Mouse (Mus musculus): ENCODE measurements at regions not wholly inside any gene's neighbourhood (a gene's known extent, or its start where the extent isn't known, plus 50 kb on each side); places are given as distances from the start of the nearest gene placed in this dataset.

DNA sequence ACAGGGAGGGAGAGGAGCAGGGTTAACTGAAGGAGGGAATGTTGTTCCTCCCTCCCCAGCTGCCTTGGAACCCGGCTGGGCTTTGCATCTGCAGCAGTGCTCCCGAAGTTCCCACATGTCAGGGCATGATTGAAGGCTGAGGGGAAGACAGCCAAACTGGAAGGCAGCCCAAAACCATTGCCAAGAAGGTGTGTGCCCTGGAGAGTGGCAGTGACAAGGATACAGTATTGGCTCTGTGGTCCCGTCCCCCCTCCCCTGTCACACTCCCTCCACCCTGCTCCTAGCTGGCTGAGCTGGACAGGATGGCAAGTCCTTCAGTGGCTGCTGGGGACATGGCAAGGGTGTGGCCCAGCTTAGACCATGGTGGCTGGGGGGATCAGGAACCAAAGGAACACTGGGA, 79.1 kb downstream of the Cyp26b1 start:
- no peak for DNase-seq (ENCODE audit: low read depth, low spot score)

DNA sequence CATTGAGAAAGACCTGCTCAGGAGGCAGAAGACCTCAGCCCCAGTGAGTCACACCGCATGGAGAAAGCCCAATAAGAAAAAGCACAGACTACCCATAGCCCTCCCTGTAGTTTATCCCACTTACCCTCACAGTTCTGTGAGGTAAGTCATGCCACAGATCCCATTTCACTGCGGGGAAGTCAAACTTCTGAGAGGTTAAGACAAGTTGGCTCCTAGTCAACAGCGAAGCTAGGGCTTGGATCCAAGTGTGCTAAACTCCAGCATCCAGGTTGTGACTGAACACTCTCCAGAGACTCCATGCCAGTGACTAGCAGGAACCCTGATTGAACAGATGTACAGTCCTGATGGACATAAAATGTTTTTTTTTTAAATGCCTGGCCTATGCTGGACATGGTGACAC, 85.1 kb downstream of the Cyp26b1 start:
- DNase-seq (ENCODE audit: low read depth, low spot score): no peak

DNA sequence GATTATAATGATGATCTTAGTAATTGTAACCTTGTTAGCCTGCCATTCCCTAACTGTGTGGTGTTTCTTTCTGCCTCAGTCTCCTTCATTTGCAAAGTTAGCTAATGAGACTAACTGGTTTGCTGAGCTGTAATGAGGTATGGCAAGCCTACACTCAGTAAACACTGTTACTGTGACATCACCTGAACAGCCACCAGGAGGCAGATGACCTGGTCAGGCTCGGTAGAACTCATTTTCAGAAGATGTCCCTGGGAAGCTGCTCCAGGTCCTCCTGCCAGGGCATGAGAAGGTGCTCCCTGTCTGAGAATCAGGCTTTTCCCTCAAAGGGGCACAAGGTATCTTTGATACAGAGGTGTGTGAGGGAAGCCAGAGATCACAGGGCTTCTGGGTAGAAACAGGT, 87.0 kb downstream of the Cyp26b1 start:
- no peak for DNase-seq (ENCODE audit: low read depth, low spot score)

DNA sequence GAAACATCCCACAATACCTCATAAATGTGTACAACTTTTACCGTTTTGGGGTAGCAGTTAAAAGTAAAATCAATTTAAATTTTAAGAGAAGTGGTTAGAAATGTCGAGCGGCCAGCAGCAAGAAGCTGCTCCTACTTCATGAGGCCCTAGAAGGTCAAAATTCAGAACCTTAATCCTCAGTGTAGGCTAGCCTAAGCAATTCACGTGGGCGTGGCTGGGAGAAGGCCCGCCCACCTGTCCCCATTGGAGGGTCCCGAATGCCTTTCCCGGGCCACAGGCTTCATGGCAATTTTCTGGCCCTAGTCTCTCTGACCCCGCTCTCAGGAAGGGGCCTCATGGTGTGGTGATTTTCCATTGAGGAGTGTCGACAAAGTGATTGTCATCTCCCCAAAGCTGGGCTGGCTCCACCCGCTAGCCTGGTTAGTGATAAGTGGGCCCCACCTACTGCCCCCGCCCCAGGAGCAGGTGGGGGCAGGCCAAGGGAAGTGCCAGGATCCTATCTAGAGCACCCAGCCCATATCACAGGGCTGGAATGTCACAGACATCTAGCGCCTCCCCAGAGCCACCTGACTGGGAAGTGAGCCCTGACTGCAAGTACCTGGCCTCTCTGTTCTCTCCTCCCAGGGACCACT, 93.3 kb downstream of the Cyp26b1 start:
- no peak for DNase-seq (ENCODE audit: low read depth, low spot score)

DNA sequence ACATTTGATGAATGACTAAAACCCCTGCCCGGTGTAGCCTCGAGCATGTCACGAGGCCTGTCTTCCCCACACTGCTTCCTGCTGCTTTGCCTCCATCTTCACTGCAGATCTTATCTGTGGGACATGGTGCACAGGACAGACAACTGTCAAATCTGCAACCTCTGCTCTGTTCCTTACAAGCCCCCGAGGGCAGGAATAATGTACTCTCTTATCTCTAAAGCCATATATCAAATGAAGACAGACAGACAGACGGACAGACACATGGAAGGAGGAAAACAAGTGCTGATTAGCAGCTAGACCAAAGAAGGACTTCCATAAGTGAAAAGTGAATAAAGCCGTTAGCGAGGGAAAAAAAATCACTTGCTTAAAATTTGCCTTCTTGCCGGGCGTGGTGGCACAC, 95.6 kb downstream of the Cyp26b1 start:
- no peak for DNase-seq (ENCODE audit: low read depth, low spot score)

DNA sequence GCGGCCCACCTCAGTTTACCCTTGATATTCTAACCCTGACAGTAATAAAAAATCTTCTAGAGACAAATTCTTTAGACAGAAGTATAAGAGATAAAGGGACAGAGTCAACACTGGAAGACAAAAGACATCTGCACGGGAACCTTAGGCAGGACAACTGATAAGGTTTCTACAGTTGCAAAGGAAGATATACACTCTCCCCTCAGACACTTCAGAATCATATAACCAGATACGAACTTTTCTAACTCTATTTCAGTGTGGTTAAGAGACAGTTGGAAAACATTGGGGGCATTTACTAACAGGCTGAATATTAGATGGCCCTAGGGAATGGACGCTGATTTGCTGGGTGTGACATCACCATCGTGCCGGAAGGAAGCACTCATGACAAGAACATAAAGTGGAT, 100.0 kb downstream of the Cyp26b1 start:
- DNase-seq (ENCODE audit: low read depth, low spot score): no peak

DNA sequence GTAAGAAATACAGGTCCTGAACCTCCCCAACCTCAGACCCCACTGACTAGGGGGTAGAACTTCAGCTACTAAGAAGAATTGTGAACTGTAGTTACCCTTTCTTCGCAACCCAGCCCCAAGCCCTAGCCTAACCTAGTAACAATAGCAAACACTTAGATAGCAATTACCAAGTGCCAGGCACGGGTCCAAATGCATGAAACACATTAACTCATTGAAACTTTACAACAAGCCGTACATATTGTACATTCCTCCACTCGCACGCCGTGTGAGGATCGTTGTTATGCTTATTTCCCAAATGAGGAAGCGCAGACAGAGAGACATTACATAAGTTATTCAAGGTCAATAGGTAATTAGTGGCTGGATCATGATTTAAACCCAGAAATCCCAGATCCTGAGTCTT, 100.5 kb downstream of the Cyp26b1 start:
- DNase-seq (ENCODE audit: low read depth, low spot score): no peak

DNA sequence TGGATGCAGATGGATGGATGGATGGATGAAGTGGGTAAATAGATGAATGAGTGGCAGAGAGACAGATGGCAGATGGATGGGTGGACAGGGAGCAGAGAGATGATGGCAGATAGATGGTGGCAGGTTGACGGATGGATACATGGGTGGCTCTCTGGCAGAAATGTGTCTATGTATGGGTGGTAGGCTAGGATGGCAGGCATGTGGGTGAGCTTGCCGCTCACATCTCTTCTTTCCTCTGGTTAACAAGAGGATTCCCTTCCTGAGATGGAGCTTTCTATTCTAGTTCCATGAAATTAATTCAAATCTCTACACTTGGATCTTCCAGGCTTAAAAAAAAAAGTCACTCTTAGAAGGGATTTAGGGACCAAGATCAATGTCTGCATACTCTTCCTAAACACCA, 101.1 kb downstream of the Cyp26b1 start:
- DNase-seq (ENCODE audit: low read depth, low spot score): no peak

DNA sequence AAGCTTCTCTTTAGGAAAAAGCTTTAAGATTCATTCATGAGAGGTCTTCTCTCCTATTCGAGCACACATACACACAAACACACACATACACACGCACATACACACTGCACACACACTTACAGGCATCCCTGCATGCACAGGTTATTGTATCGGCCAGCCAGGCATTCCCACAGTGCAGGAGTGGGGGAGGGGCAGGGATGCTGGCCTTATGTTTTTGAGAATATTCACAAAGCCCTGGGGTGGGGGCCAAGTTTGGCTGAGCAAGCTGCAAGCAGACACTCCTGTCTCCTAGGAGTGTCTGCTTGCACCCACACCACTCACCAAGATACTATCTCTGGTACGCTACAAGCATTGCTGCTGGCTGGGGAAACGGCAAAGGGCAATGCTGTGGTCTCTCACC, 102.6 kb downstream of the Cyp26b1 start:
- no peak for DNase-seq (ENCODE audit: low read depth, low spot score)

DNA sequence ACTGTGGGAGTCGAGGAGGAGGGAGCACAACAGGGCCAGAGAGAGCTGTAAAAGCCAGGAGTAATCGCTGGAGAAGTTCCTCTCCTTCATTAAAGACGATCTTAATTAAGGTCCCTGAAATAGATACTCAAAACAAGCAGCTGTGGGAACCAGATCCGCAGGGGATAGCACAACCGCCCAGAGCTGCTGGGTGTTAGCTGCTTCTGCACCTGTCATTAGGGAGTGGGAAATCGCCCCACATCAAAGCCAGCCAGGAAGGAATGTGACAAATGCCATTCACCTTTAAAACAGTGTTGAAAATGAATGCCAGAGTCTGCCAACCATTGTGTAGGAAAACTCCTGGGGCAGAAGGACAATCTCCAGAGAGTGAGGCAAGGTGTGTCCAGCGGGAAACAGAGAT, 112.5 kb downstream of the Cyp26b1 start:
- no peak for DNase-seq (ENCODE audit: low read depth, low spot score)

DNA sequence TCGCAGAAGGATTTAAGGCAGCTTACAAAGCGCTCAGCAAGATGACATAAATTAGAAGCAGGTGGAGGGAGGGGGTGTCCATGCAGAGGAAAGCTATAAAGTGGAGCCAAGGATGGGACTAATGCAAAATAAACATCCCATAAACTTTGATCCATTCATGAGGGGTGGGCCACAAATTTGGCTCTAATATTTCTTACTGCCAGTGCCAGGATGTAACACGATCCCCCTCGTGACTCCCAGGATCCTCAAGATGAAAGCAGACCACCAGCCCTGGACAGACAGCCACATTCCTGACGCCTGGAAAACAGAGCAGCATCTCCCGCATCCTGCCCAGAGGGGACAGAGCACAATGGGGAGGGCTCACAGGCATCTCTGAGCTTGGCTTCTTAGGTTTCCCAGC, 116.6 kb downstream of the Cyp26b1 start:
- no peak for DNase-seq (ENCODE audit: low read depth, low spot score)

DNA sequence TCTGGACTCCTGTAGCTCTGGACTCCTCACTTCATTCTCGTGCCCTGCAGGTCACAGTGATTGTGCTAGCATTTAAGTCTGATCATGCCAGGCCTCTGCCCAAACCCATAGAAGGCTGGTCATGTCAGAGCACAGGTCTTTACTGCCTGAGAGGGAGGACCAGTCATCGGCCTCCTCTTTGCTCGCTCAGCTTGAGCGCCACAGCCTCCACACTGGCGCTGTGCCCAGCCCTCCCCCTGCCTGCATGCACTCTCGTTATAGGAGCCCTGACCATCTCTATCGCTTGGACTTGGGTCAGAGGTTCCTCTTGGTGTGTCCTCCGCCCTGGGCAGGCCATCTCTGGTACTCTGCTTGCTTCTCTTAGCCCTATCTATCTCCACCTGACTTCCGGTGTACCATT, 117.2 kb downstream of the Cyp26b1 start:
- no peak for DNase-seq (ENCODE audit: low read depth, low spot score)

DNA sequence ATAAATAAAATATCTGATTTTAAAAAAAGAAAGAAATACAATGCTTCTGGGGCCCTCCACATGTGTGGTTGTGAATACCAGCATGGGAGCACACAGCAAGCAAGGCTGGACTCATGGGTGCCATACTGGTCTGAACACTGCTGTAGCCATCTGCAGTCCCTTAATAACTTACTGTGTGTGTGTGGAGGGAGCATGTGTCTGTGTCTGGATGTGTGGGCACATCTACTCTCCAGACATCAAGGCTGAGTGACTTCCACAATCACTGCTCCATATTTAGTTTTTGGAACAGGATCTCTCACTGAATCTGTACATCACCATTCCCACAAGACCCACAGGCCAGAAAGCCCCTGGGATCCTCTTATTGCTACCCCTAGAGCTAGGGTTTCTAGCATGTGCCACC, 118.9 kb downstream of the Cyp26b1 start:
- no peak for DNase-seq (ENCODE audit: low read depth, low spot score)

DNA sequence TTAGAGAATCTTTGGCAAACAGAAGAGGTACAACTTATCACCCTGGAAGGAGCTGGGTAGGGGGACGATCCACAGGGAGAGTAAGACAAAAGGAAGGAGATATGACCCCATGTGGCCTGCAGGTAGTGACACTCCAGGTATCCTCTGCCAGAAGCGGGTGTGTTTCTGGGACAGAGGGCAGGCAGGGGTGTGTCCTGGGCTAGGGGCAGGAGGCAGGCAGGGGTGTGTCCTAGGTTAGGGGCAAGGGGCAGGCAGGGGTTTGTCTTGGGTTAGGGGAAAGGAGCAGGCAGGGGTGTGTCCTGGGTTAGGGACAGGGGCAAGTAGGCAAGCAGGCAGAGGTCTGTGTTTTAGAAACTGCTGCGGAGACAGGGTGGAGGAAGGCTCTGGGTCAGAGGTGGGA, 120.5 kb downstream of the Cyp26b1 start:
- no peak for DNase-seq (ENCODE audit: low read depth, low spot score)

DNA sequence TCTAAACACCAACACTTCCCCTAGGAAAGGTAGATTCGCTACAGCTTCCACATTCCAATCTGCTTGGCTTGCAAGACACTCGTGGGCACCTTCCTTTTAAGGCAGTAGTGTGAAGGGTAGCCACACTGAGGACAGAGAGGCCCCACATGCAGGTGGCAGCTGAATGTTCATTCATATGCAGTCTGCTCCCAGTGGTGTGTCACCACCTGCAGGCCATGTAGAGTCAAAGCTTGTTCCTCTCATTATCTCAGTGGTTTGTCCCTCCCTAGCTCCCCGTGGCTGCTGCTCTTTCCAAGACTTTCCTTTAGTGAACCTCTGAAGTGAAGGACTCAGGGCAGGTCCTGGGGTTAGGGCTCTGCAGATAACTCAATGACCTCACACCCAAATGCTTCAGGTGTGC, 121.4 kb downstream of the Cyp26b1 start:
- DNase-seq (ENCODE audit: low read depth, low spot score): no peak

DNA sequence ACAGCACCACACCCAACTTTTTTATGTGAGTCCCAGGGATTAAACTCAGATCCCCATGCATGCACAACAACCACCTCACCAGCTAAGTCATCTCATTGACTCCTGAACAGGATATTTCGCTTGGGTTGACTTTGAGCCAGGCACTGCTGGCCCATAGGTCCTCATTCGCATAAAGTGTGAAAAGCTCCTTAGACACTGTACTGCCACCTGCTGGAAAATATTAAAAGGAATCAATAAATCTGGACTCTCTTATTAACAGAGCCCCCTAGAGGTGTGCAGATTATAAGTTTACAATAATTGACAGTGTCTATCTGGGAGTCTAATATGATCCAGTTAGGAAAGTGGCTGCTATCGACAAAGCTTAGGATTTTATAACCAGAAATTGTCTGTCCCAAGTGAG, 126.4 kb downstream of the Cyp26b1 start:
- DNase-seq (ENCODE audit: low read depth, low spot score): no peak

DNA sequence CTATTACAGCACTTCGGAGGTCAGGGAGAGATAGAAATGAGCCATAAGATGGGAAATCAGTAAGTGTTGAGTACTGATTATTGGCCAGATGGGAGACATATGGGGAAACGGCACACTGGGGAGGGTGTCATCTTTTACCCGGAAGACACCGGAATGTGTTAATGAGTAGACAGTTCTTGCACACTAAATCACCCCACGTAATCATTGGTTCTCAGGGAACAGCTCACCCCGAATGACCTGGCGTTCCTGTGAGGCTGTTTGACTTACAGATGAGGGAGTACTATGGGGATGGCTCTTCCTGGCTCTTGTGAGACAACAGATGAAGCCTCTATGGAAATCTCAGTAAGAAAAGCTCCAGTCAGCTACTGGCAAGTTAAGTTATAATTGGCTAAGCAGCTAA, 127.5 kb downstream of the Cyp26b1 start:
- DNase-seq (ENCODE audit: low read depth, low spot score): no peak

DNA sequence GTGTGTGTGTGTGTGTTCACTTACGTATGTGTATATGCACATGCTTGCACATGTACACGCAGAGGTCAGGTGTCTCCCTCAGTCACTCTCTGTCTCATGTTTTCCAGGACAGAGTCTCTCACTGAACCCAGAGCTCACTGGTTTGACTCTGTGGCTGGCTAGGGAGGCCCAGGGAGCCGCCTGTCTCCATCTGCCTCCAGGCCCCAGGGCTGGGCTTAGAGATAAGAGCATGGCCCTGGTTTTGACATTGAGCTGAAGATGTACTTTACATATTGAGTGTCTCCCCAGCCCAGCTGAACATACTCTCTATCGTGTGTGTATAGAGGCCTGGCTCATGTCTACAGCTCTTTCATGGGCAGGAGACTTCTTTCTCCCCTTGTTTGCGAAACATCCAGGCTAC, 128.1 kb downstream of the Cyp26b1 start:
- DNase-seq (ENCODE audit: low read depth, low spot score): no peak

DNA sequence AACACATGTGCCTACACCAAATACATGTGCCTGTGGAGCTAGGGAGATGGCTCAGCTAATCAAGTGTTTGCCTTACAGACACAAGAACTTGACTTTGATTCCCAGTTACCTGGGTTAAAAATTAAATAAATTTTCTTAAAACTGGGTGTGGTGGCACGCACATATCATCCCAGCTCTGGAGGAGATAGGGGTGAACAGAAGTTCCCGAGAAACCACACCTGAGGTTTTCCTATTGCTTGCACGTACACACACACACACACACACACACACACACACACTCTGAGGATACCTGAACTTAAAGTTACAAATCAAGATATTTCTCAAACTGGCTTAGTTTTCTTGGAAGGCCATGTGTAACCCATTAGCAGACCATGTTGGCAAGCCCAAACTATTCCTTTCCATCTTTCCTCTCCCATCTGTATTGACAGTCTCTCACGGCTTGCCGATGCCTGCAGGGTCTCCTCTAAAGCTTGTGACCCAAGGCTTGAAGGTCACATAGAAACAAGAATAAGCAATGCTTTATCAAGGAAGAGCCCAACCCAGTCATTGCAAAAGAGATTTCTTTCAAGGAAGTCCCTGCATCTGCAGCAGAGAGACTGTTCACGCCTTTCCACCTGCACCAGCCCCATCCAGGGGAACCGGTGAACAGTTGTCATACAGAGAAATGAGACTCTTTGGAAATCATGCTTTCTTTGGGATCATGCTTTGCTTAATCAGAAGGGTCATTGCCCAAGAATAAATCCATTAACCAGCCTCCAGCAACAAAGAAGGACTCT, 129.9 kb downstream of the Cyp26b1 start:
- no peak for DNase-seq (ENCODE audit: low read depth, low spot score)

DNA sequence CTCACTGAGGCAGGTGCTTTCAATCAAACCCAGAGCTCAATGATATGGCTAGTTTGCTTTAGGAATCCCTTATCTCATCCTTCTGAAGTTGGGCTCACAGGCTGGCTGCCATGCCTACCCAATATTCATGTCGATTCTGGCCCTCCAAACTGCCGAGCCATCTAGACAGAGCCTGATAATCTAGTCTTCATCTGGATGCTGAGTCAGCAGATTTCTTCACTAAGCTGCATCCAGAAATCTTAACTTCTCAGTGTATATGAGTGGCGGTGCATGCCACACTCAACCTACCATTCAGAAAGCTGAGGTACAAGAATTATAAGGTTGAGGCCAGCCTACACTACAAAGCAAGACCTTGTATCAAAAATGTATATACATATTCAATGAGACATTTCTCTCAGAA, 136.9 kb downstream of the Cyp26b1 start:
- no peak for DNase-seq (ENCODE audit: low read depth, low spot score)

DNA sequence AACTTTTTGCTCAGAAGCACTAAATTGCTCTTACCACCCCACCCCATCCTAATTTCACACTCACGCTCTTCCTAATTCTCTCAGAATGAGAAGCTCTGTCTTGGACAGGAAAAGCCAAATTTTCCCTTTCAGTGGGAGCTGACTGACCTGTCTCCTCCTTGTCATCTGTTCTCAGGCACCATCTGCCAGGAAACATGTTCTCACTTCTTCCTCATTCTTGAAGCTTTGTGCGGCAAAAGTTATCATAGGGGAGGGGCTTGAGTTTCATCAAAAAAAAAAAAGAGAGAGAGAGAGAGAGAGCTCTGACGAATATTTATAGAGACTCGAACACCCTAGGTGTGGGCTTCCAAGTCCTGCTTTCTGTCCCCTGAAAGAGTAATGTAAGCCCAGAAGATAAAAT, 148.6 kb downstream of the Cyp26b1 start:
- DNase-seq (ENCODE audit: low read depth, low spot score): no peak

DNA sequence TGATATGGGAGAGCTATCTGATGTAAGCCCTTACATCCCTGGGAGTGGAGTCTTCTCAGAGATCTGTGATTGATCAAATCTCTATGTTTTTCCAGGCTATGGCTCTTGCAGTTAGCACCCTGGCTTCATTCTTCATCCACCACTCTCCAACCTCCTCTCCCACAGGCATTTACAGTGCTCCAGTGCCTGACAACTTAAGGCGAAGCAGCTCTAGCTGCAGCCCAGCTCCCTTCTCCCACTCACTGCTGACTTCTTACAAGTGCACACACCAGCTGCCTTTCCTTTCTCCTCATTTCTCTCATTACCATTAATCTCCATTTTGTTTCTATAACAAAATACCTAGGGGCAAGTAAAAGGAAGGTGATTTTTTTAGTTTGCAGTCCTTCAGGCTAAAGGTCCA, 151.0 kb downstream of the Cyp26b1 start:
- no peak for DNase-seq (ENCODE audit: low read depth, low spot score)

DNA sequence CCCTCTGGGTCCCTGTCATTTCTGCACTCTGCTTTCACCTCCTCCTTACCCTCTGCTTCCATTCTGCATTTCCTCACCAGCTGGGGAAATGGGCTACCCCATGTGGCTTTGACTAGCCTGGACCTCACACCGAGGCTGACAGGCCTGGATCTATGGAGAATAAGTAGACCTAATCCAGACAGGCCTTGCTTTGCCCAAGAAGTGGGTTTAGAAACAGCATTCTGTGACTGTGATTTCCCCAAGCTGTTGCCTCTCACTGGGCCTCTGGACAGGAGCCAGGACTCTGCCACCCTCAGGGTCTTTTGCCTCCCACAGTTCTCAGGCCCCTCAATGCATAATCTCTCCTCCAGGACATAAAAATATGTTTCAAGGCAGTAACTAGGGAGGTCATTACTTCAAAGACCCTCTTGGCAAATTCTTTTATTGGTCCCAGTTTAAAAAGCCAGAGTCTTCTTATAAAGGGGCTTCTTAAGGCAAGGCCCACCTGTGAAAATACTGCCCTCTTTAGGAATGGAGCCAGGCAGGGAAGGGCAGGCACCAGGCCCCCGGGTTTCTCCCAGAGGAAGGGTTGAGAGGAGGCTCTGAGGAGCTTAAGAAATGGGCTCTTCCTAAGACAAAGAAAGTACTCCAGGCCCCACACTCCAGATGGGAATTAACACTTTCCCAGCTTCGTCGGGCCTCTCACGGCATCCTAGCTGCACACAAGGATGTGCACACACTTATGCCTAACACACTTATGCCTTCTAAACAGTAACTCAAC, 151.8 kb downstream of the Cyp26b1 start:
- no peak for DNase-seq (ENCODE audit: low read depth, low spot score)
